In genomic region chr7:127016971-127017949, GRCm38 (mm10) we compare ENCODE assay signal across 8 mouse cellular contexts. TPM values are rescaled to one million over a fixed set of nuclear protein-coding genes. Genes with fewer than 3 reads are reported as not detected.
A peak's percentile ranks its signal among the peaks of the same experiment; 100 is the strongest.
DNase-seq lines count a peak whose midpoint lies in the region; ATAC-seq lines count a peak whose summit lies in the region.

Pagr1a (minus strand) TSS chr7:127017352.

- peak within 1 kb of the TSS; percentile 90 for H3K9ac ChIP-seq in hindbrain, embryonic 14.5 days

- H3K4me3 ChIP-seq in hindbrain, embryonic 14.5 days (replicated peaks; ENCODE audit: low read length): peak within 1 kb of the TSS; percentile 57

- H3K9me3 ChIP-seq in hindbrain, embryonic 14.5 days (ENCODE audit: control insufficient read depth, low read length): no peaks in the 10 kb centered on the region

- H3K36me3 ChIP-seq in hindbrain, embryonic 14.5 days (replicated peaks; ENCODE audit: control insufficient read depth, insufficient read depth): peaks cover 43% of the 10 kb centered on the region

- peak within 1 kb of the TSS; percentile 84 for H3K4me2 ChIP-seq in hindbrain, embryonic 14.5 days (replicated peaks)

- DNase-seq in R1 (ENCODE audit: low read depth, low spot score): peak; percentile 100
- DNase-seq in cerebellum, postnatal 25 days: peak; percentile 97 to 98
- DNase-seq in frontal cortex, postnatal 25 days (ENCODE audit: low spot score in 2 of 2): peak; percentile 95 to 96
- DNase-seq in hindbrain, embryonic 14.5 days (ENCODE audit: low spot score): peak; percentile 100
- DNase-seq in layer of hippocampus, postnatal 36 days: peak; percentile 95 to 96
- peak; percentile 99 for DNase-seq in lung, postnatal 36 days
- DNase-seq in retina, postnatal 1 day: peak; percentile 99
- peak; percentile 94 to 95 for DNase-seq in urinary bladder, adult 18-20 months (ENCODE audit: low spot score in 2 of 2)

- H3K27me3 ChIP-seq in hindbrain, embryonic 14.5 days (ENCODE audit: control insufficient read depth, insufficient read depth, low read length): no peaks in the 10 kb centered on the region

- H3K4me1 ChIP-seq in hindbrain, embryonic 14.5 days (replicated peaks; ENCODE audit: control insufficient read depth, insufficient read depth, low read length): peaks cover 49% of the 10 kb centered on the region

- 3% methylated on average over 39 of the region's 39 CpGs for WGBS in hindbrain, embryonic 14.5 days

- ATAC-seq in hindbrain, embryonic 14.5 days (ENCODE audit: low FRiP score): peak; percentile 83

- peak within 1 kb of the TSS; percentile 96 for H3K27ac ChIP-seq in hindbrain, embryonic 14.5 days

RNA-seq across cellular contexts. Expression of gene Pagr1a, which starts in this region (rescaled TPM):
- polyA plus RNA-seq in hindbrain, embryonic 14.5 days (2014; fragmentation: Nextera tagmentation; extraction: Ambion mirVana): 31.5 and 38.6 TPM in 2 replicates
- total RNA-seq in layer of hippocampus, postnatal 36 days (2021): 10 to 100 TPM; 10.4 to 16.2 TPM

Comparison
In these comparisons a context has a peak if more than half of its experiments do, and no peak if none do; other contexts are left out.
1. Peak in every context shown above with its lines: DNase-seq, ATAC-seq, H3K4me3 ChIP-seq and H3K27ac ChIP-seq.